Mouse (Mus musculus): ENCODE results near the gene Nubp2.

Nubp2 gene

GRCm38 (mm10) chr17:24894061-24894994, 8.2 kb upstream of the Nubp2 start:
- no peak for DNase-seq

GRCm38 (mm10) chr17:24893276-24893675, 7.1 kb upstream of the Nubp2 start:
- DNase-seq: no peak

GRCm38 (mm10) chr17:24892785-24893184, 6.6 kb upstream of the Nubp2 start:
- DNase-seq: no peak

DNA sequence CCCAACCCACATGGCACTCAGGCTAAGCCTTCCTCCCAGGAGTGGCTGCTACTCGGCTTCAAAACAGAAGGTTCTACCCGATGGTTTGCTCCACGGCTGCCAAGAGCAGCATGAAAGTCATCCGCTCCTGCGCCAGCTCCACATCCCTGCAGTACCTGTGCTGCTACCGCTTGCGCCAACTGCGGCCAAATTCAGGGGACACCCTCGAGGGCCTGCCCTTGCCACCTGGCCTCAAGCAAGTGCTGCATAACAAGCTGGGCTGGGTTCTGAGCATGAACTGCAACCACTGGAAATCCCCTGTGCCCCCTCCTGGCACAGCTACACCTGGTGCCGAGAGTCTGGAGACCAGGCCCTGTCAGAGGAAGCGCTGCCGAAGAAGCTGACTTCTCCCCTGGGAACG, 5.2 kb upstream of the Nubp2 start:
- no peak for DNase-seq

DNA sequence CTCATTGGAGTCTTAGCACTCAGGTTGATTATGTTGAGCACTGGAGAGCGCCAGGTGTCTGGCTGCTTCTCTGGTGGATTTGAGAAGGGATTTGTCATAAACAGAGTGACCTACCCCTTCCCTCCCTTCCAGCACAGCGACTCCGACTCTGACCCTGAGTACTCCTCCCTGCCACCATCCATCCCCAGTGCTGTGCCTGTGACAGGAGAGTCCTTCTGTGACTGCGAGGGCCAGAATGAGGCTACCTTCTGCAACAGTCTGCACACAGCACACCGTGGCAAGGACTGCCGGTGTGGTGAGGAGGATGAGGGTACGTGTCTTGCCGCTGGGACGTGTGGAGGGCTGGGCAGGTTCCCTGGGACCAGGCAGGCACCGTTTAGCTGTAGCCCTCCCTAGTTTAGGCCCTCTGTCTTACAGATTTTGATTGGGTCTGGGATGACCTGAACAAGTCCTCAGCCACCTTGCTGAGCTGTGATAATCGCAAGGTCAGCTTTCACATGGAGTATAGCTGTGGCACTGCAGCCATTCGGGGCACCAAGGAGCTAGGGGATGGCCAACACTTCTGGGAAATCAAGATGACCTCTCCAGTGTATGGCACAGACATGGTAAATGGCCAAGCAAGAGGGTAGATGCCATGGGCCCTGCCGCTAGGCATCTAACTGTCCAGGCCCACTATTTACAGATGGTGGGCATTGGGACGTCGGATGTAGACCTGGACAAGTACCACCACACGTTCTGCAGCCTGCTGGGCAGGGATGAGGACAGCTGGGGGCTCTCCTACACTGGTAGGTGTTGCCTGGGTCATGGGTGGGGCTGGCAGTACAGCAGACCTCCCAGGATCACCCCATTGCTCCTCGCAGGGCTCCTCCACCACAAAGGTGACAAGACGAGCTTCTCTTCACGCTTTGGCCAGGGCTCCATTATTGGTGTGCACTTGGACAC, 4.3 kb upstream of the Nubp2 start:
- DNase-seq: no peak

DNA sequence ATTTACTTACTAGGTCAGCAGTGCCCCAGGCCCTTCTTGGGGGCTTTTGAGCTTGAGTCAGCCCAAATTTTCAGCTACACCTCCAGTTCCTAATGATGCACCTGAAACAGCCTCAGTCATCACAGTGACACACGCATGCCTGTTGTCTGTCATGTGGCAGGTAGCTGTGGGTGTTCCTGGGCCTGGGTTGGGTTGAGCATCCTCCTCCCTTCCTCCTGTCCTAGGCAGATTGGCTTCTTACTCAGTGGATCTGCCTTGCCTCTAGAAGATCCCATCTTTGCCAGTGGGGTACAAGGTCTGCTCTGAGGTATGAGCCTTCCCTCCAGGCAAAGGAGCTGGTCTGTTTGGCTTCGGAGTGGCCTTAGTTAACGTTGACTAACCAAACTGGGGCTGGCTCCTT, 2.7 kb upstream of the Nubp2 start:
- no peak for DNase-seq

DNA sequence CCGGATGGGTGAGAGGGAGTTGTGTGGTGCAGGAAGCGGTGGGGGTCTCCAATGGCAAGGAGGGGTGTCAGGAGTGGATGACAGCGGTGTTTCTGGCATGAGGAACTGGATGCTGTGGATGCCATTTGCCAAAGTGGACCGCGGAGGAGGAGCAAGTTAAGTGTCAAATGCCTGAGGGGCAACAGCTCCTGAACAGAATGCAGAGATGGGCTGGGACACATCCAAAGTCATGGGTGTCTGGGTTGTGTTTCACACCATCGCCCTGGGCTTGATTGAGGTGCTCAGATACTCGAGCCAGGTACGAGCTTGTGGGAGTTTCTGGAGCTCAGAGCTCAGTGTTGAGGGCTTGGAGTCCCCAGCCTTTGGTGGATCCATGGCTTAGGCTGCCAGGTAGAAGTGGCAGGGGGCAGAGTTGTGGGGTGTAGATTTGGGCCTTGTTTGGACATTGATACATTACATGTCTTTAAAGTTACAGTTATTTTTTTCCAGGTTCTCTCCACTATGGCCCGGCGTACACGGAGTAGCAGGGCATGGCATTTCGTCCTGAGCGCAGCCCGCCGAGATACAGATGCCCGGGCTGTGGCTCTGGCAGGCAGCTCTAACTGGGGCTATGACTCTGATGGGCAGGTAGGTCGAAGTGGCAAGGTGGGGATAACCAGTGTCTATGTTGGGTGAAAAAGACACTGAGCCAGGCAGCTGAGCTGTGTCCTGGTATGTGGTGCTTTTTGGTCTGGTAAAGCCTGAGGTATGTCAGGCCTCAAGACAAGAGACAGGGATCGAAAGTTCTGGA, 1.3 kb upstream of the Nubp2 start:
- peak in 1 of 2 experiments; percentile 12 for DNase-seq

- DNase-seq: no peak
Observed at GRCm38 (mm10) chr17:24886932-24887271, 753 bp upstream of the Nubp2 start.

GRCm38 (mm10) chr17:24885356-24886133, 604 bp downstream of the Nubp2 start:
- DNase-seq: no peak

DNA sequence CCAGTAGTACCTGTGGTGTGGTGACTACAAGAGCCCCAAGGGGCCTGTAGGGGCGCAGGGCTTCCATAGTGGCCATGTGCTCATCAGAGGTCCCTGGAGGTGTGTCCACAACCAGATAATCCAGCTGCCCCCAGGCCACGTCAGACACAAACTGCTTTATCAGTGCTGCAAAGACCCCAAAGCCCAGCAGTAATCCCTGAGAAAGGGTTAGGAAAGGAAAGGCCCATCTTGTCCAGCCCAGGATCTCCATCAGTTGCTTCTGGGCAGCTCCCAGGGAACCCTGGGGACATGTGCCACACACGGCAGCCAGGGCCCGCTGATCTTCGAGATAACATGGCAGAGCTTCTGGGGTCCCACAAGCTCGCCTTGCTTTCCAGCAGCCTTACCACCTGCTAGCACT, 1.8 kb downstream of the Nubp2 start:
- no peak for DNase-seq

DNA sequence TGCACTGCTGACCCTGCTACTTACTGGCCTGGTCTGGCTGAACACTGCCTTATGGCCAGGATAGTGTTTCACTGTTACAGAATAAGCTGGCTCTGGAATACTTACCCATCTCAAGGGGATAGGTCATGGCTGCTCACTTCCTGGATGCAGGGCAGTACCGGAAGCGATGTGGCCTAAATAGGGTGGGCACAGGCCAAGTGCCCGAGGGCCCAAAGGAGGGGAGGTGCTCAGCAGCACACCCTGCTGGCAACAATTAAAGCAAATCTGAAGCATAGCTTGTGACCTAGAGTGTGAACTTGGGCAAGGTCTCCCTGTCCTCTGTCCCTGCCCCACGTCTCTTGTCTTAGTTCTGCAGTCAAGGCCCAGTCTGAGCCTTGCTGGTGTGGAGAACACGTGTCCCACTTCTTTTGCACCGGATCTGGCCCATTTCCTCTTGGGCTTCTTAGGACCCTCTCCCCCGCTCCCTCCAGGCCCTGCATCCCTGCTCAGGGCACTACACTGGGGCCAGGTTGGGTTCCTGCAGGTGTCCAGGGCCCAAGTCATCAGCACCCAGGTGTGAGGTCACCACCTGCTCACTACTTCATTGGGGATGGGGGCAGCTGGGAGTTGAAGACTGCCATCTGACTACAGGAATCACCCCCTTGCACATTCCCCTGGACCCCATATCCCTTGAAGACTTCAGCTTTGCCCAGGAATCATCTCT, 4.3 kb downstream of the Nubp2 start:
- peak; percentile 52 to 79 for DNase-seq

DNA sequence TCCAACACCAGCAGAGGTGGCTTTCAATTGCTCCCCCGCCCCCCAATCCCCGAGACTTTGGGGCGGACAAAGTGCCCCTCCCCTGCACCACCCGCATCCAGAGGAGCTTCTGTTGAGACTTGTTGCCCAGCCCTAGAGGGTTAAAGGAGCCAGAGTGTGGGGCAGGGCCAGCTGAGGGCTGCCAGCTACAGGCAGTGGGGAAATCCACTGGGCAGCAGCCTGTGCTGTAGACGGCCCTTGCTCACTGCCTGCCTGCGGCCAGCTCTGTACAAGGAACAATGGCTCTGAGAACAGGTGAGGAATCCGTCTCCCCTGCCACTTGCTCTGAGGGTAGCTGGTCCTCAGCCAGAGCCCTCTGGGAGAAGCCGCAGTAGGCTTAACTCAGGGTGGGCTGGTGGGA, 7.6 kb downstream of the Nubp2 start:
- peak; percentile 50 to 61 for DNase-seq

GRCm38 (mm10) chr17:24878117-24878397, 8.1 kb downstream of the Nubp2 start:
- DNase-seq: peak; percentile 94

DNA sequence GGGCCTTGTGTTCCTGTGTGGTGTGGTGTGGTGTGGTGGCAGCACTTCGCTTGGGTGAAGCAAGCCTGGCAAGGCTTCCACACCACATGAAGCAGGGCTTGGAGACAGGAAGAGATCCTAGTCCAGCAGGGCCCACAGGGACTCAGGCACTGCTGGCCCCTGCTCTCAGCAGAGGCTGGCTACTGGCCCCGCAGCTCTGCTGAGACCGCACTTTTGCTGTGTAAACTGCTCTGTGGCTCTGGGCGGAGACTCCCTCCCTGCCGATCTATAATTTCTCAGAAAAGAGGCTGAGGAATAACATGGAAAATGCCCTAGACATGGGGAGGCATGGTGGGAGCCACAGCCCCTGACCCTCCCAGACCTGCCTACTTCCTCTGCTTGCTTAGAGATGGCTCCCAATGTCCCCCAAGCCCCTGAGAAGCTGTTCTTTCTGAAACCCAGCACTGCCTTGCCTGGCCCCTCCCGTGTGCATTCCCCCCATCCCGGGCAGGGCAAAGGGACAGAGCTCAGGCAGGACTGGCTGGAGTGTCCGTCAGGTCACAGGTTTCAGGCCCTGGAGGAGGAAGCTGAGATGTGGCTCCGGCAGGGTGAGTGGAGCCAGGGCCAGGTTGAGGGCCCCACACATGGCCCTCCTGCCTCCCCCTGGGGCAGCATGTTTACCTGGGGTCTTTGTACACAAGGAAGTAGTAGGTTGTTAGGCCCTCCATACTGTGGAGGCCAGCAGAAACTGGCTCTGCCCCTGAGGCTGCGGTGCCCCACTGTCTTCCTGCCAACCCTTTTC, 8.6 kb downstream of the Nubp2 start:
- DNase-seq: peak; percentile 79 to 83

- DNase-seq: peak in 1 of 2 experiments; percentile 41
Observed at GRCm38 (mm10) chr17:24874989-24875388, 11.2 kb downstream of the Nubp2 start.

DNA sequence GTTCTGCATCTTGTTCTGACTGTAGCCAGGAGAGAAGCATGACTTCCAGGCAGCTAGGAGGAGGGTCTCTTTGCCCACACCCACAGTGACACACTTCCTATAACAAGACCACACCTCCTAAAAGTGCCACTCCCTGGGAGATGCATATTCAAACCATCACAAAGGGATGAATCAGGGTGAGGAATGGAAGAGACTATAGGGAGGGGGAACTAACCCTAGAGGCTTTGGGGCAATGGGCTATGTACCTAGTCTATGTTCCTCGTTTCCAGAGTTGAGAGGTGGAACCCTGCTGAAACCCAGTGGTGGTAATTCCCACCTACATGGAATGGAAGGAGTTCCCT, 11.8 kb downstream of the Nubp2 start:
- DNase-seq: no peak

GRCm38 (mm10) chr17:24873695-24874404, 12.3 kb downstream of the Nubp2 start:
- DNase-seq: no peak

DNA sequence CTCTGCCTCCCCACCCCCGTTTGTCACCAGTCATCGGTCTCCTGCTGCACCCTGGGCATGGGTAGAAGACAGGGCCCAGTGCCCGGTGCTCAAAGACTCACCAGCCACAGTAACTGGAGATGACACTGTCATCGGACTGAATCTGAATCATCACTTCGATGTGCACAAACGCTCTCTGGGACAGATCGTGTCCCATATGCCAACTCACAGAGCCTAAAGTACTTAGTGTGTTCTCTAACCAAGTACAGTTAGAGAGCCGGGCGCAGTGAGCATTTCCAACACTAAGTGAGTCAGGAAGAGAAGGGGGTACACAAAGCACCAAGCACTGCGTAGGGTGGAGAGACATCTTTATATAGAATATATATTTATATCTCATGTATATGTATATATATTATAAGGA, 18.2 kb downstream of the Nubp2 start:
- DNase-seq: no peak

DNA sequence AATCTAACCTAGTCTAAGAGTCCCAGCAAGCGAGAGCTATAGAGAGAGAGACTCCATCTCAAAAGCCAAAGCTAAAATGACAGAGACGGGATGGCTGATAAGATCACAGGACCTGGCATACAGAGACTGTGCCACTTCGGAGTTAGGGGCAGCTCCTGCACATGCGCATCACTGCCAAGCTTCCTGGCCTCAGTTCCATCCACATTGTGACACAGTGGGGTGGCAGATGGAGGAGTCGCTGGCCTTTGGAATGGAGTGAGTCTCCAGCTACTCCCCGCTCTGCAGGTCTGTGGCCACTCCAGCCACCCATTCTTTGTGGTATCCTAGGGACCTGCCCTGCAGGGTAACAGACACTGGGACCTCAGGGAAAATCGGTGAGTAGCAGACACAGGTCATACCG, 20.4 kb downstream of the Nubp2 start, which contains the start of gene Igfals:
Gene Igfals, plus strand, starts transcription at position 222 of the 400 bp plus-strand sequence.
- DNase-seq: no peak

- DNase-seq: no peak
Observed at GRCm38 (mm10) chr17:24861785-24862184, 24.4 kb downstream of the Nubp2 start.

Measured in kidney, postnatal 36 days (tissue).